Mouse (Mus musculus) hindbrain, embryonic 13.5 days (tissue): ENCODE measurements at regions not wholly inside any gene's neighbourhood (a gene's known extent, or its start where the extent isn't known, plus 50 kb on each side); places are given as distances from the start of the nearest gene placed in this dataset.

Source experiments
- ATAC-seq: fragments of 200-750 bp; cut with Nextera tagmentation; 2 replicates; pipeline ENCODE4 v1.8.0; 2017; ENCODE audit warnings: moderate TSS enrichment; ENCODE audit not compliant: low FRiP score
- H3K27ac ChIP-seq: fragments of 300-500 bp; sonication (generic); 2 replicates; pipeline ENCODE4 v1.5.1; 2015; ENCODE audit warnings: inconsistent platforms, mild to moderate bottlenecking, moderate library complexity
- H3K27me3 ChIP-seq: fragments of 300-500 bp; sonication (generic); 2 replicates; pipeline ENCODE4 v1.6.1; 2015; ENCODE audit warnings: mild to moderate bottlenecking, inconsistent platforms
- H3K36me3 ChIP-seq: fragments of 300-500 bp; sonication (generic); 2 replicates; pipeline ENCODE4 v1.6.1; 2015; ENCODE audit warnings: mild to moderate bottlenecking, inconsistent platforms
- H3K4me1 ChIP-seq: fragments of 300-500 bp; sonication (generic); replicated peaks from 2 replicates; pipeline ENCODE4 v1.6.1; 2015; ENCODE audit warnings: inconsistent platforms
- H3K4me2 ChIP-seq: fragments of 300-500 bp; sonication (generic); 2 replicates; pipeline ENCODE4 v1.6.1; 2015; ENCODE audit warnings: inconsistent platforms, mild to moderate bottlenecking, moderate library complexity
- H3K4me3 ChIP-seq: fragments of 300-500 bp; sonication (generic); 2 replicates; pipeline ENCODE4 v1.5.1; 2015; ENCODE audit warnings: mild to moderate bottlenecking, inconsistent platforms
- H3K9ac ChIP-seq: fragments of 300-500 bp; sonication (generic); 2 replicates; pipeline ENCODE4 v1.6.1; 2015; ENCODE audit warnings: mild to moderate bottlenecking, inconsistent platforms
- H3K9me3 ChIP-seq: fragments of 300-500 bp; sonication (generic); 2 replicates; pipeline ENCODE4 v1.6.1; 2016; ENCODE audit warnings: inconsistent platforms
- WGBS: fragments of 180-500 bp; shearing (Covaris S2); methylation state at CpG from one replicate; pipeline ENCODE4 v1.1.7; 2015; 5-methylcytosine and 5-hydroxymethylcytosine counted together

- H3K36me3 ChIP-seq = no peaks in the 10 kb centered on the region
- H3K4me3 ChIP-seq = no peak overlapping the region
- peak overlapping the region; percentile 36 for H3K4me2 ChIP-seq
- no peak overlapping the region for H3K27ac ChIP-seq
- WGBS = 2% methylated on average over 13 of the region's 13 CpGs
- no peak for ATAC-seq
- H3K9ac ChIP-seq = no peak overlapping the region
- 0 out of 2 replicates have a peak, but pooled peaks cover 3% of the 10 kb centered on the region for H3K27me3 ChIP-seq
- no peaks in the 10 kb centered on the region for H3K4me1 ChIP-seq
- H3K9me3 ChIP-seq = no peaks in the 10 kb centered on the region
Observed at GRCm38 (mm10) chr14:48888954-48889353, 176.9 kb upstream of the Ap5m1 start.

DNA sequence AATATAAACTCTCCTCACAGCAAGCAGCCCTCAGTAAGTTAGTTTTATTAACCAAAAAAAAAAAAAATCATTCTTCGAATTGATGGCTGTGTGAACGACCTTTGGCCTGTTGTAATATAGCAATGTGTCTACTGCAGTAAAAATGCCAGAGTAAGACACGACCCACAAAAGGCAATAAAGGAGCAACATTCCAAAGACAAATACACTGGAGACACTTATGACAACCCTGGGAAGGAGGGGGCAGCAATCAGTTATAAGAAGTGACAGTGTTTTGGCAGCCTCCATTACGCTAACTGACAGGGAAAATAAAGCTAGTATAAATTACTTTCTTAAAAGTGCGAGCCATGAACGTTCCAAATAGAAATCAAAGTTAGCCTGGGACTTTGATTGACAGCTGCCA lies 185.9 kb upstream of the Ap5m1 start:
- H3K36me3 ChIP-seq = no peaks in the 10 kb centered on the region
- H3K4me3 ChIP-seq = no peak overlapping the region
- 0 out of 2 replicates have a peak, but pooled peaks cover 5% of the 10 kb centered on the region for H3K27me3 ChIP-seq
- no peak overlapping the region for H3K9ac ChIP-seq
- ATAC-seq = no peak
- no peaks in the 10 kb centered on the region for H3K9me3 ChIP-seq
- H3K4me1 ChIP-seq = 0 out of 2 replicates have a peak, but pooled peaks cover 3% of the 10 kb centered on the region
- H3K27ac ChIP-seq = no peak overlapping the region
- no peak overlapping the region for H3K4me2 ChIP-seq
- WGBS = 51% methylated on average over 6 of the region's 6 CpGs

GRCm38 (mm10) chr14:48877998-48878657 lies 187.8 kb upstream of the Ap5m1 start:
- peak; percentile 43; the same call in 1 of the 2 replicates for ATAC-seq
- no peak overlapping the region for H3K4me3 ChIP-seq
- H3K36me3 ChIP-seq = no peaks in the 10 kb centered on the region
- H3K4me1 ChIP-seq = 0 out of 2 replicates have a peak, but pooled peaks cover 3% of the 10 kb centered on the region
- H3K27me3 ChIP-seq = 0 out of 2 replicates have a peak, but pooled peaks cover 5% of the 10 kb centered on the region
- 88% methylated on average over 12 of the region's 12 CpGs for WGBS
- no peak overlapping the region for H3K4me2 ChIP-seq
- H3K9ac ChIP-seq = no peak overlapping the region
- no peaks in the 10 kb centered on the region for H3K9me3 ChIP-seq
- H3K27ac ChIP-seq = no peak overlapping the region

DNA sequence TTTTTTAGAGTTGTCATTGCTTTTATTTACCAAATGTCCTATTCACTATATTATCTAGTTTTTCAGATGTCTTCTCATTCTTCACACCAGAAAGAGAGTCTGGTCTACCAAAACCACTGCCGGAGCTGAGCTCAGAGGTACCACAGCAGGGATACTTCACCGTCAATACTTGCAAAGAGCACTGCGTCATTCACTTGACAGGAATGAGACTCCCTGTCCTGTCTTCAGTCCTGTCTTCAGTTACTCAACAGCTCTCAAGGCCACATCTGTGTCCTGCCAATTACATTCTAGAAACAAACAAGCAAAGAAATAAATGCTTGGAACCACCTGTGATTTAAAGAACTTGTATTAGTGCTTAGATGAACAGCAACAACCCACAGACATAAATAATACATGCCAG lies 194.6 kb upstream of the Ap5m1 start:
- Histone ChIP-seq H3K9ac (no peak overlapping the region), H3K4me2 (no peak overlapping the region), H3K9me3 (no peaks in the 10 kb centered on the region), H3K4me1 (no peaks in the 10 kb centered on the region), H3K4me3 (no peak overlapping the region), H3K27ac (no peak overlapping the region), H3K36me3 (no peaks in the 10 kb centered on the region), H3K27me3 (no peaks in the 10 kb centered on the region)
- WGBS = 76% methylated on average over 3 of the region's 3 CpGs
- ATAC-seq = no peak

- Histone ChIP-seq H3K36me3 (no peaks in the 10 kb centered on the region), H3K9me3 (no peaks in the 10 kb centered on the region), H3K9ac (no peak overlapping the region), H3K27me3 (no peaks in the 10 kb centered on the region), H3K4me3 (no peak overlapping the region), H3K4me1 (no peaks in the 10 kb centered on the region), H3K27ac (no peak overlapping the region), H3K4me2 (no peak overlapping the region)
- WGBS = 67% methylated on average over 10 of the region's 10 CpGs
- ATAC-seq = no peak
Observed at GRCm38 (mm10) chr14:48869956-48870355, 195.9 kb upstream of the Ap5m1 start.

DNA sequence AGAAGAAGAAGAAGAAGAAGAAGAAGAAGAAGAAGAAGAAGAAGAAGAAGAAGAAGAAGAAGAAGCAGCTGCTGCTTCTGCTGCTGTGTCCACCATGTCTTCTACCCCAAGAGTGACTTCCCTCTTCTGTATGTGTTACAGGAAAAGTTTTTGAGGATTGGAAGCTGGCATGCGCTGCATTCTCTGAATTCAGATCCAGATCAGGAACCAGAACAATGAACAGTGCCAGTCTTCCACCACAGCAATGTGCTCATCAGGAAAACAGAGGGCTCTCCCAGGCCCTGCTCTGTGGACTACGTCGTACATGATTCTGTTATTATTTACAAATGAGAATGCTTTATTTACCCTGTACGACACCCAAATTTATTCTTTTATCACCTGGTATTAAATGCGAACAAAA lies 181.8 kb upstream of the Otx2 start:
- Histone ChIP-seq H3K4me2 (no peak overlapping the region), H3K4me1 (peaks cover 12% of the 10 kb centered on the region; the same call in 1 of the 2 replicates), H3K9me3 (no peaks in the 10 kb centered on the region), H3K27me3 (peaks cover 13% of the 10 kb centered on the region), H3K27ac (no peak overlapping the region), H3K36me3 (no peaks in the 10 kb centered on the region), H3K4me3 (no peak overlapping the region), H3K9ac (no peak overlapping the region)
- no peak for ATAC-seq
- 86% methylated on average over 5 of the region's 5 CpGs for WGBS

DNA sequence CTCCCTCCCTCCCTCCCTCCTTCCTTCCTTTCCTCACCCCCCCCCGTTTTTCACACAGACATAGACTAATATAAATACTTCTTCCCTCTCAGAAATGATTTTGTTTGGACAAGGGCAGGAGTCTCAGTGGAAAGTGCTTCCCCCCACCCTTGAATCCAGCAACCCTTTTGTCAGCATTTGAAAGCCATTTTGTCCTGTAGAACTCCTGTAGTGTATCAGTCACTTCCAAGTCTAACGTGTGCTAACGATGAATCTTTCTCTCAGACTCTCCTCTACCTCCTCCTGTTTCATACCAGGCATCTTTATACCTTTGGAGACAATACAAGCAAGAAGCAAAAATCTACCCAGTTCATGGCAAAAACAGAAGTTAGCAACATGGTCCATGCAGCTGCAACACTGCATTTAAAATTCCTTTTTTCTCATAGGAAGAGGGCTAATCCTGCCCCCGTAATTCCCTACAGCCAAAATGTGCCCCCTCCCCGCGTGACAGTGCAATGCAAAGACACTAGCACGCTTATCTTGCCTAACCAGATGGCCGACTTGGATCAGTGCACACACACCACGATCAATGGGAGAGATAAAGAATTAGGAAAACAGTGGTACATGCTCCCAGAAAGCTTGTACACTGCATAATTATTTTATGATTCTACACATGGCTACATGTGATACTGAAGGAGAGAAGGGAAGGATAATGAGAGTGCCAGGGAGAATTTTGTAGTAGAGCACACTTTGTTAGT lies 180.7 kb upstream of the Otx2 start:
- no peak overlapping the region for H3K9ac ChIP-seq
- H3K27ac ChIP-seq = no peak overlapping the region
- WGBS = 49% methylated on average over 9 of the region's 9 CpGs
- H3K4me3 ChIP-seq = no peak overlapping the region
- H3K36me3 ChIP-seq = no peaks in the 10 kb centered on the region
- peak; percentile 61; the same call in 1 of the 2 replicates for ATAC-seq
- H3K4me1 ChIP-seq = peaks cover 12% of the 10 kb centered on the region; the same call in 1 of the 2 replicates
- H3K27me3 ChIP-seq = peaks cover 13% of the 10 kb centered on the region
- no peak overlapping the region for H3K4me2 ChIP-seq
- H3K9me3 ChIP-seq = no peaks in the 10 kb centered on the region

- Histone ChIP-seq H3K27ac (no peak overlapping the region), H3K4me1 (peaks cover 12% of the 10 kb centered on the region; the same call in 1 of the 2 replicates), H3K4me2 (peak overlapping the region; percentile 49), H3K36me3 (no peaks in the 10 kb centered on the region), H3K9me3 (no peaks in the 10 kb centered on the region), H3K4me3 (no peak overlapping the region), H3K9ac (no peak overlapping the region), H3K27me3 (peaks cover 13% of the 10 kb centered on the region)
- no peak for ATAC-seq
- 24% methylated on average over 7 of the region's 7 CpGs for WGBS
Observed at GRCm38 (mm10) chr14:48853479-48854187, 180.0 kb upstream of the Otx2 start.

DNA sequence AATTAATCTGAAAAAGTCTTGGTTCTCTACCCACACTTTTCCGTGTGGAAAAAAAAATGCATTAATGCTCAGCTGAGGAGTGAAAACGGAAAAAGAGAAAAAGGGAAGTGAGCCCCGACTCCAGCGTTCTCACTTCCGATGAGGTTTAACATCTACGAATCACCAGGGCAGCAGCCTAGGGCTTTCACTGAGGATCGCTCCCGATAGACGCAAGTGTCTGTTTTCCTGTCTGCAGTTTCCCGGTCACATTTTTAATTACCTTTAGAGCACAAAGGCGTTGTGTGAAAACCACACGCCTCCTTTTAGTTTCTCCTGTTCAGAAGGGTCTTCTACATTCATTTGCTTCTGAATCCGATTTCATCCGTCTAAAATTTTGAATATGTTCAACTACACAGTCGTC lies 179.2 kb upstream of the Otx2 start:
- WGBS = 8% methylated on average over 15 of the region's 15 CpGs
- peak overlapping the region; percentile 30 for H3K4me3 ChIP-seq
- peaks cover 12% of the 10 kb centered on the region; the same call in 1 of the 2 replicates for H3K4me1 ChIP-seq
- H3K9me3 ChIP-seq = no peaks in the 10 kb centered on the region
- no peak overlapping the region for H3K27ac ChIP-seq
- no peaks in the 10 kb centered on the region for H3K36me3 ChIP-seq
- H3K27me3 ChIP-seq = peaks cover 13% of the 10 kb centered on the region
- H3K4me2 ChIP-seq = peak overlapping the region; percentile 49
- no peak for ATAC-seq
- H3K9ac ChIP-seq = peak overlapping the region; percentile 55

DNA sequence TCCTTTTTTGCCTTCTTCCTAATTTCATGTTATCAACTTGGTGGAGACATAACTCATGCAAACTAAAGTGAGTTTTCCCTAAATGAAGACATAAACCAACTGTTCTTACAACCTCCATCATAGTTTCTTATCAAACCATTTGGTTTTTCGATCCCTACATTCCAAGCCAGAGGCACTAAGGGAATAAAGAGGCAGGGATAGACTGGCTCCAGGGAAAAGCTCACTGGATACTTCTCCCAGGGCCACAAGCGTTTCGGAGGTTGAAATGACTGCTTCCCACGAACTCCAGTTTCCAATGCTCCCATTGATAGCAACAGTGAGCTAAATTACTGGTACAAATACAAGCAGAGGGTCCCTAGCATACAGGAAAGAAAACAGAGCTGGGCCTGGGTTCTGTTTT lies 178.4 kb upstream of the Otx2 start:
- peaks cover 12% of the 10 kb centered on the region; the same call in 1 of the 2 replicates for H3K4me1 ChIP-seq
- H3K27ac ChIP-seq = no peak overlapping the region
- no peak overlapping the region for H3K9ac ChIP-seq
- H3K9me3 ChIP-seq = no peaks in the 10 kb centered on the region
- no peak overlapping the region for H3K4me3 ChIP-seq
- H3K36me3 ChIP-seq = no peaks in the 10 kb centered on the region
- H3K27me3 ChIP-seq = peaks cover 13% of the 10 kb centered on the region
- ATAC-seq = no peak
- H3K4me2 ChIP-seq = no peak overlapping the region
- WGBS = 59% methylated on average over 4 of the region's 4 CpGs

DNA sequence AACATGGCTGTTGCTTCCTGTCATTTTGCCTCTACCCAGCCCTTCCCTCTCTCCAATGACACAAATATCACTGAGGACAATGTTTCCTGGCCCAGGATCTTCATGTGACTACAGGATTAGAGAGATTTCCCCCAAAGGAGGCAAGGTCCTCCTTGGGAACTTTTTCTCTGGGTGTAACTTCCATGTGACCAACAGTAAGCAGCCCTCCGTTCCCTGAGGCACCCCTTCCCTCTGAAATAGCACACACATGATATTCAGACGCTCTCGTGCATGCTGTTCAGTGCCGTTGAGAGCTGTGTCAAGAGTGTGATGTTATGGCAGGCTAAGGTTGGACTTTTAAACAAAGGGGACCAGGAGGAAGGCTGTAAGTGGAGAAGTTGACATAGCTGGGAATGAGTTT lies 169.2 kb upstream of the Otx2 start:
- H3K9ac ChIP-seq = no peak overlapping the region
- 81% methylated on average over 4 of the region's 4 CpGs for WGBS
- H3K4me2 ChIP-seq = no peak overlapping the region
- H3K36me3 ChIP-seq = no peaks in the 10 kb centered on the region
- H3K9me3 ChIP-seq = no peaks in the 10 kb centered on the region
- H3K27me3 ChIP-seq = no peaks in the 10 kb centered on the region
- no peak overlapping the region for H3K27ac ChIP-seq
- no peak overlapping the region for H3K4me3 ChIP-seq
- H3K4me1 ChIP-seq = no peaks in the 10 kb centered on the region
- ATAC-seq = no peak

- no peak overlapping the region for H3K9ac ChIP-seq
- H3K9me3 ChIP-seq = no peaks in the 10 kb centered on the region
- H3K4me1 ChIP-seq = peaks cover 12% of the 10 kb centered on the region
- H3K27me3 ChIP-seq = no peaks in the 10 kb centered on the region
- H3K36me3 ChIP-seq = no peaks in the 10 kb centered on the region
- H3K27ac ChIP-seq = no peak overlapping the region
- H3K4me2 ChIP-seq = no peak overlapping the region
- WGBS = 56% methylated on average over 5 of the region's 5 CpGs
- no peak for ATAC-seq
- H3K4me3 ChIP-seq = no peak overlapping the region
Observed at GRCm38 (mm10) chr14:48841278-48841677, 167.7 kb upstream of the Otx2 start.
